ENCODE assay signal across 14 mouse cellular contexts in genomic region chr2:178126041-178126820, GRCm38 (mm10). TPM values are rescaled to one million over a fixed set of nuclear protein-coding genes. Genes with fewer than 3 reads are reported as not detected.
DNase-seq lines count a peak whose midpoint lies in the region; ATAC-seq and TF ChIP-seq lines count a peak whose summit lies in the region.
"Had no signal": no experiment of that assay in that cellular context is flagged by ENCODE, and none has a peak within 500 bp of the region (broad histone marks: within the 10 kb centered on the region; RNA-seq: fewer than 3 reads in every experiment).

No protein-coding gene starts in this region.

- no peak for ATAC-seq in liver, postnatal 0 days

- no peak overlapping the region for H3K27ac ChIP-seq in heart, embryonic 10.5 days
- no peak overlapping the region for H3K27ac ChIP-seq in liver, postnatal 0 days (ENCODE audit: low read depth)
- H3K27ac ChIP-seq: hindbrain, embryonic 15.5 days; lung, embryonic 15.5 days had no signal

- H3K36me3 ChIP-seq in heart, embryonic 10.5 days: no peaks in the 10 kb centered on the region
- no peaks in the 10 kb centered on the region for H3K36me3 ChIP-seq in liver, postnatal 0 days (replicated peaks; ENCODE audit: insufficient read depth, low read length)
- H3K36me3 ChIP-seq: G1E; hindbrain, embryonic 15.5 days; lung, embryonic 15.5 days had no signal

- TF ChIP-seq EP300 in liver, postnatal 0 days (IDR thresholded peaks at IDR 0.05; ENCODE audit: low read depth): no peak

- peak; percentile 59 for DNase-seq in heart, embryonic 10.5 days (ENCODE audit: low spot score)
- no peak for DNase-seq in heart, postnatal 14 days
- DNase-seq in liver, postnatal 0 days: peak; percentile 2
- no peak for DNase-seq in liver
- peak; percentile 22 for DNase-seq in cerebellum, adult 11-12 months
- DNase-seq in cerebellum, adult 9-10 months: peak; percentile 31
- no peak for DNase-seq in adrenal gland, adult 8-10 months
- DNase-seq: adrenal gland, postnatal 25 days; kidney, adult 8-10 months; thymus, postnatal 14 days had no signal

- no peaks in the 10 kb centered on the region for H3K9me3 ChIP-seq in heart, embryonic 10.5 days
- no peaks in the 10 kb centered on the region for H3K9me3 ChIP-seq in liver, postnatal 0 days (ENCODE audit: low read length)
- H3K9me3 ChIP-seq: hindbrain, embryonic 15.5 days; lung, embryonic 15.5 days; megakaryocyte, embryonic 14.5 days had no signal

- no peak overlapping the region for H3K4me3 ChIP-seq in heart, embryonic 10.5 days
- no peak overlapping the region for H3K4me3 ChIP-seq in liver, postnatal 0 days (ENCODE audit: low read depth, low read length)
- H3K4me3 ChIP-seq: hindbrain, embryonic 15.5 days; lung, embryonic 15.5 days; megakaryocyte, embryonic 14.5 days had no signal

- no peak overlapping the region for H3K4me2 ChIP-seq in liver, postnatal 0 days (ENCODE audit: low read depth, low read length)
- H3K4me2 ChIP-seq: hindbrain, embryonic 15.5 days; lung, embryonic 15.5 days had no signal

- WGBS in heart, embryonic 10.5 days: 85% methylated on average over 7 of the region's 7 CpGs
- WGBS in liver, postnatal 0 days (ENCODE audit: insufficient replicate concordance): 80% methylated on average over 7 of the region's 7 CpGs

- intact Hi-C loops in heart, postnatal 14 days (cut with DNase I): no loop called here

- no peak for TF ChIP-seq CTCF in liver, postnatal 0 days (IDR thresholded peaks at IDR 0.05; ENCODE audit: low read depth)

- H3K27me3 ChIP-seq in heart, embryonic 10.5 days (ENCODE audit: insufficient read depth, poor library complexity, severe bottlenecking): peaks cover 24% of the 10 kb centered on the region
- H3K27me3 ChIP-seq in liver, postnatal 0 days (ENCODE audit: insufficient read depth, low read length): no peaks in the 10 kb centered on the region; the same call in 1 of the 2 replicates
- H3K27me3 ChIP-seq: hindbrain, embryonic 15.5 days; lung, embryonic 15.5 days had no signal

- H3K4me1 ChIP-seq in heart, embryonic 10.5 days: no peaks in the 10 kb centered on the region; the same call in 1 of the 2 replicates
- no peaks in the 10 kb centered on the region for H3K4me1 ChIP-seq in liver, postnatal 0 days (ENCODE audit: insufficient read depth)
- H3K4me1 ChIP-seq: hindbrain, embryonic 15.5 days; lung, embryonic 15.5 days had no signal

- no peak overlapping the region for H3K9ac ChIP-seq in liver, postnatal 0 days (replicated peaks)
- H3K9ac ChIP-seq: hindbrain, embryonic 15.5 days; lung, embryonic 15.5 days had no signal

RNA-seq across cellular contexts. Expression of gene Phactr3, which starts 7.5 kb away (rescaled TPM):
- 10.8 and 14.0 TPM in 2 replicates for polyA plus RNA-seq in heart, embryonic 10.5 days (2016; fragmentation: Nextera tagmentation; extraction: Ambion mirVana)
- total RNA-seq in heart, postnatal 14 days (2021): 1 to 10 TPM; 1.2 to 1.4 TPM
- polyA plus RNA-seq in liver, postnatal 0 days (2015; fragmentation: Nextera tagmentation; extraction: Ambion mirVana): not detected in 2 replicates
- total RNA-seq in adrenal gland, adult 8-10 months (2022): 1 to 10 TPM; 1.7 to 6.1 (median 3.5) TPM
- polyA plus RNA-seq: G1E had no signal

RNA-seq across cellular contexts. Expression of gene Zfp931, which starts 48.0 kb away (rescaled TPM):
- polyA plus RNA-seq in heart, embryonic 10.5 days (2016; fragmentation: Nextera tagmentation; extraction: Ambion mirVana): 15.8 and 16.1 TPM in 2 replicates
- total RNA-seq in heart, postnatal 14 days (2021): 10 to 100 TPM; 10.8 to 12.4 TPM
- polyA plus RNA-seq in liver, postnatal 0 days (2015; fragmentation: Nextera tagmentation; extraction: Ambion mirVana): 2.9 TPM in 2 replicates
- total RNA-seq in adrenal gland, adult 8-10 months (2022): 10 to 100 TPM; 22.9 to 31.6 (median 26.3) TPM

Comparison
In these comparisons a context has a peak if more than half of its experiments do, and no peak if none do; other contexts are left out.
1. DNase-seq: peak in heart, embryonic 10.5 days (single experiment), liver, postnatal 0 days (single experiment), cerebellum, adult 11-12 months (single experiment) and cerebellum, adult 9-10 months (single experiment); none in heart, postnatal 14 days (0 of 2), liver (single experiment) and adrenal gland, adult 8-10 months (single experiment).